Mouse (Mus musculus) intestine, embryonic 15.5 days (tissue): Measurements from ENCODE around the gene F3. TPM values are rescaled to one million over a fixed set of nuclear protein-coding genes. Genes with fewer than 3 reads are reported as not detected.

Experiments used
- ATAC-seq: fragments of 200-750 bp; cut with Nextera tagmentation; 2 replicates; pipeline ENCODE4 v1.8.0; 2017; ENCODE audit warnings: moderate TSS enrichment, moderate library complexity
- H3K27ac ChIP-seq: fragments of 300-500 bp; sonication (generic); 2 replicates; pipeline ENCODE4 v1.5.1; 2015; ENCODE audit warnings: mild to moderate bottlenecking, inconsistent platforms
- H3K27me3 ChIP-seq: fragments of 300-500 bp; sonication (generic); replicated peaks from 2 replicates; pipeline ENCODE4 v1.6.1; 2015; ENCODE audit warnings: inconsistent platforms
- H3K36me3 ChIP-seq: fragments of 300-500 bp; sonication (generic); 2 replicates; pipeline ENCODE4 v1.6.1; 2015; ENCODE audit warnings: inconsistent platforms
- H3K4me1 ChIP-seq: fragments of 300-500 bp; sonication (generic); replicated peaks from 2 replicates; pipeline ENCODE4 v1.6.1; 2015; ENCODE audit warnings: inconsistent platforms
- H3K4me2 ChIP-seq: fragments of 300-500 bp; sonication (generic); replicated peaks from 2 replicates; pipeline ENCODE4 v1.6.1; 2015; ENCODE audit warnings: mild to moderate bottlenecking, inconsistent platforms
- H3K4me3 ChIP-seq: fragments of 300-500 bp; sonication (generic); replicated peaks from 2 replicates; pipeline ENCODE4 v1.5.1; 2015; ENCODE audit warnings: inconsistent platforms
- H3K9ac ChIP-seq: fragments of 300-500 bp; sonication (generic); 2 replicates; pipeline ENCODE4 v1.6.1; 2015; ENCODE audit warnings: inconsistent platforms
- H3K9me3 ChIP-seq: fragments of 300-500 bp; sonication (generic); 2 replicates; pipeline ENCODE4 v1.6.1; 2016; ENCODE audit warnings: inconsistent platforms
- WGBS: fragments of 180-500 bp; shearing (Covaris S2); methylation state at CpG from one replicate; pipeline ENCODE4 v1.1.7; 2015; 5-methylcytosine and 5-hydroxymethylcytosine counted together
- polyA plus RNA-seq: library from polyadenylated mRNA; unstranded; fragments of >200 nt; fragmentation: Nextera tagmentation; extraction: Ambion mirVana; gene quantifications from 2 replicates; pipeline ENCODE4 v1.2.1, GENCODE M21; 2015

The F3 gene
- polyA plus RNA-seq = 23.3 and 27.5 TPM in 2 replicates

GRCm38 (mm10) chr3:121722971-121723844 lies at the start of gene F3:
Gene F3 (plus strand): TSS chr3:121723537.
- Histone ChIP-seq H3K4me1 (peaks cover 16% of the 10 kb centered on the region), H3K9me3 (no peaks in the 10 kb centered on the region), H3K4me2 (peak within 1 kb of the TSS; percentile 89), H3K36me3 (no peaks in the 10 kb centered on the region), H3K4me3 (peak within 1 kb of the TSS; percentile 53), H3K9ac (peak within 1 kb of the TSS; percentile 64), H3K27me3 (0 out of 2 replicates have a peak, but pooled peaks cover 1% of the 10 kb centered on the region), H3K27ac (peak within 1 kb of the TSS; percentile 54)
- ATAC-seq = peak; percentile 88
- under 1% methylated on average over 72 of the region's 73 CpGs for WGBS

- no peaks in the 10 kb centered on the region for H3K36me3 ChIP-seq
- H3K27me3 ChIP-seq = no peaks in the 10 kb centered on the region
- H3K9ac ChIP-seq = no peak overlapping the region
- H3K9me3 ChIP-seq = no peaks in the 10 kb centered on the region
- H3K27ac ChIP-seq = no peak overlapping the region
- no peak overlapping the region for H3K4me3 ChIP-seq
- no peak for ATAC-seq
- no peaks in the 10 kb centered on the region for H3K4me1 ChIP-seq
- whole genome bisulfite sequencing = 39% methylated on average over 4 of the region's 4 CpGs
- no peak overlapping the region for H3K4me2 ChIP-seq
Observed at GRCm38 (mm10) chr3:121678935-121679334, 44.4 kb upstream of the F3 start.

GRCm38 (mm10) chr3:121679443-121679842 lies 43.9 kb upstream of the F3 start:
- Histone ChIP-seq H3K9me3 (no peaks in the 10 kb centered on the region), H3K4me2 (no peak overlapping the region), H3K4me1 (no peaks in the 10 kb centered on the region), H3K4me3 (no peak overlapping the region), H3K27me3 (no peaks in the 10 kb centered on the region), H3K27ac (no peak overlapping the region), H3K36me3 (no peaks in the 10 kb centered on the region), H3K9ac (no peak overlapping the region)
- ATAC-seq = no peak
- 63% methylated on average over 3 of the region's 3 CpGs for WGBS

GRCm38 (mm10) chr3:121680187-121680586 lies 43.1 kb upstream of the F3 start:
- no peak overlapping the region for H3K4me3 ChIP-seq
- WGBS = 71% methylated on average over 3 of the region's 3 CpGs
- no peak overlapping the region for H3K4me2 ChIP-seq
- H3K27ac ChIP-seq = no peak overlapping the region
- H3K36me3 ChIP-seq = no peaks in the 10 kb centered on the region
- H3K9me3 ChIP-seq = no peaks in the 10 kb centered on the region
- no peak for ATAC-seq
- H3K4me1 ChIP-seq = 0 out of 2 replicates have a peak, but pooled peaks cover 4% of the 10 kb centered on the region
- no peak overlapping the region for H3K9ac ChIP-seq
- no peaks in the 10 kb centered on the region for H3K27me3 ChIP-seq

GRCm38 (mm10) chr3:121682439-121683411 lies 40.6 kb upstream of the F3 start:
- H3K4me1 ChIP-seq = 0 out of 2 replicates have a peak, but pooled peaks cover 6% of the 10 kb centered on the region
- ATAC-seq = no peak
- no peak overlapping the region for H3K9ac ChIP-seq
- H3K4me3 ChIP-seq = no peak overlapping the region
- H3K27ac ChIP-seq = no peak overlapping the region
- H3K27me3 ChIP-seq = no peaks in the 10 kb centered on the region
- H3K36me3 ChIP-seq = no peaks in the 10 kb centered on the region
- H3K4me2 ChIP-seq = no peak overlapping the region
- H3K9me3 ChIP-seq = no peaks in the 10 kb centered on the region
- WGBS = 72% methylated on average over 10 of the region's 10 CpGs

GRCm38 (mm10) chr3:121684552-121684951 lies 38.8 kb upstream of the F3 start:
- ATAC-seq = no peak
- Histone ChIP-seq H3K36me3 (no peaks in the 10 kb centered on the region), H3K9me3 (no peaks in the 10 kb centered on the region), H3K9ac (no peak overlapping the region), H3K4me2 (no peak overlapping the region), H3K27me3 (no peaks in the 10 kb centered on the region), H3K4me1 (0 out of 2 replicates have a peak, but pooled peaks cover 6% of the 10 kb centered on the region), H3K27ac (no peak overlapping the region), H3K4me3 (no peak overlapping the region)
- 44% methylated on average over 4 of the region's 4 CpGs for WGBS

GRCm38 (mm10) chr3:121684963-121685362 lies 38.4 kb upstream of the F3 start:
- no peak overlapping the region for H3K27ac ChIP-seq
- WGBS = 60% methylated on average over 4 of the region's 4 CpGs

GRCm38 (mm10) chr3:121685985-121686384 lies 37.4 kb upstream of the F3 start:
- no peak for ATAC-seq
- Histone ChIP-seq H3K36me3 (no peaks in the 10 kb centered on the region), H3K4me2 (no peak overlapping the region), H3K4me3 (no peak overlapping the region), H3K4me1 (0 out of 2 replicates have a peak, but pooled peaks cover 6% of the 10 kb centered on the region), H3K9ac (no peak overlapping the region), H3K27ac (no peak overlapping the region), H3K27me3 (no peaks in the 10 kb centered on the region), H3K9me3 (no peaks in the 10 kb centered on the region)
- 85% methylated on average over 1 of the region's 1 CpGs for WGBS

More at GRCm38 (mm10) chr3:121684963-121685362, 38.4 kb upstream of the F3 start:
- Histone ChIP-seq H3K4me1 (0 out of 2 replicates have a peak, but pooled peaks cover 6% of the 10 kb centered on the region), H3K36me3 (no peaks in the 10 kb centered on the region), H3K27me3 (no peaks in the 10 kb centered on the region), H3K4me2 (no peak overlapping the region), H3K4me3 (no peak overlapping the region), H3K9ac (no peak overlapping the region), H3K9me3 (no peaks in the 10 kb centered on the region)
- no peak for ATAC-seq

- no peak overlapping the region for H3K9ac ChIP-seq
- peak; percentile 39 for ATAC-seq
- H3K27ac ChIP-seq = no peak overlapping the region
- H3K4me1 ChIP-seq = 0 out of 2 replicates have a peak, but pooled peaks cover 6% of the 10 kb centered on the region
- no peaks in the 10 kb centered on the region for H3K27me3 ChIP-seq
- H3K9me3 ChIP-seq = no peaks in the 10 kb centered on the region
- H3K4me3 ChIP-seq = no peak overlapping the region
- 77% methylated on average over 4 of the region's 4 CpGs for WGBS
- no peaks in the 10 kb centered on the region for H3K36me3 ChIP-seq
- no peak overlapping the region for H3K4me2 ChIP-seq
Observed at GRCm38 (mm10) chr3:121686408-121686911, 36.9 kb upstream of the F3 start.

GRCm38 (mm10) chr3:121687741-121688140 lies 35.6 kb upstream of the F3 start:
- no peak overlapping the region for H3K4me3 ChIP-seq
- 0 out of 2 replicates have a peak, but pooled peaks cover 6% of the 10 kb centered on the region for H3K4me1 ChIP-seq

GRCm38 (mm10) chr3:121689029-121689428 lies 34.3 kb upstream of the F3 start:
- H3K4me2 ChIP-seq = no peak overlapping the region
- H3K36me3 ChIP-seq = no peaks in the 10 kb centered on the region
- no peak; the same call in 1 of the 2 replicates for ATAC-seq
- H3K9me3 ChIP-seq = no peaks in the 10 kb centered on the region
- 68% methylated on average over 5 of the region's 5 CpGs for WGBS
- no peak overlapping the region for H3K9ac ChIP-seq
- H3K27ac ChIP-seq = no peak overlapping the region
- no peak overlapping the region for H3K4me3 ChIP-seq
- H3K27me3 ChIP-seq = 0 out of 2 replicates have a peak, but pooled peaks cover 2% of the 10 kb centered on the region
- 0 out of 2 replicates have a peak, but pooled peaks cover 6% of the 10 kb centered on the region for H3K4me1 ChIP-seq

More at GRCm38 (mm10) chr3:121687741-121688140, 35.6 kb upstream of the F3 start:
- no peak for ATAC-seq
- Histone ChIP-seq H3K27me3 (0 out of 2 replicates have a peak, but pooled peaks cover 2% of the 10 kb centered on the region), H3K4me2 (no peak overlapping the region), H3K27ac (no peak overlapping the region), H3K36me3 (no peaks in the 10 kb centered on the region), H3K9ac (no peak overlapping the region), H3K9me3 (no peaks in the 10 kb centered on the region)
- WGBS = 87% methylated on average over 3 of the region's 3 CpGs
